Comparison of ENCODE assay signal across 8 mouse cellular contexts in genomic region chr10:62486618-62487415, GRCm38 (mm10). TPM values are rescaled to one million over a fixed set of nuclear protein-coding genes. Genes with fewer than 3 reads are reported as not detected.
DNase-seq lines count a peak whose midpoint lies in the region; ATAC-seq and TF ChIP-seq lines count a peak whose summit lies in the region.

Vps26a (minus strand) TSS chr10:62486805.

- H3K4me1 ChIP-seq in embryonic facial prominence, embryonic 14.5 days (ENCODE audit: control insufficient read depth, insufficient read depth, low read length), result peaks cover 11% of the 10 kb centered on the region; the same call in 1 of the 2 replicates
- H3K4me1 ChIP-seq in heart, adult 2 months (ENCODE audit: control insufficient read depth, insufficient read depth, low read length), result peaks cover 4% of the 10 kb centered on the region
- peaks cover 9% of the 10 kb centered on the region for H3K4me1 ChIP-seq in limb, embryonic 13.5 days
- peaks cover 10% of the 10 kb centered on the region for H3K4me1 ChIP-seq in midbrain, embryonic 16.5 days (ENCODE audit: control insufficient read depth, insufficient read depth, low read length)

- H3K9me3 ChIP-seq in embryonic facial prominence, embryonic 14.5 days (ENCODE audit: control insufficient read depth, low read length), result no peaks in the 10 kb centered on the region
- H3K9me3 ChIP-seq in limb, embryonic 13.5 days, result no peaks in the 10 kb centered on the region
- no peaks in the 10 kb centered on the region for H3K9me3 ChIP-seq in midbrain, embryonic 16.5 days (replicated peaks; ENCODE audit: control insufficient read depth, low read length, poor library complexity, severe bottlenecking)

- peaks cover 2% of the 10 kb centered on the region for H3K79me2 ChIP-seq in heart, adult 2 months (replicated peaks; ENCODE audit: control insufficient read depth, insufficient read depth, low read length)

- no peaks in the 10 kb centered on the region for H3K27me3 ChIP-seq in embryonic facial prominence, embryonic 14.5 days (replicated peaks; ENCODE audit: control insufficient read depth, insufficient read depth, low read length)
- no peaks in the 10 kb centered on the region for H3K27me3 ChIP-seq in heart, adult 2 months (ENCODE audit: control insufficient read depth, insufficient read depth, low read length)
- no peaks in the 10 kb centered on the region for H3K27me3 ChIP-seq in limb, embryonic 13.5 days
- H3K27me3 ChIP-seq in midbrain, embryonic 16.5 days (ENCODE audit: control insufficient read depth, insufficient read depth, low read depth, low read length), result no peaks in the 10 kb centered on the region

- peak; percentile 97 for DNase-seq in 3T3-L1 (ENCODE audit: low read depth, low spot score)
- peak; percentile 93 to 97 for DNase-seq in adrenal gland, postnatal 4 days (ENCODE audit: low spot score in 2 of 2)
- DNase-seq in embryonic facial prominence, embryonic 14.5 days (ENCODE audit: low spot score), result peak; percentile 99
- DNase-seq in heart, adult 2 months, result peak; percentile 99
- peak; percentile 99 to 100 for DNase-seq in kidney, adult 8-10 months
- DNase-seq in spleen, postnatal 10 days (ENCODE audit: low spot score in 2 of 2), result peak; percentile 99

- peak within 1 kb of the TSS; percentile 82 for H3K27ac ChIP-seq in embryonic facial prominence, embryonic 14.5 days (replicated peaks; ENCODE audit: low read depth, low read length)
- peak within 1 kb of the TSS; percentile 92 for H3K27ac ChIP-seq in heart, adult 2 months
- H3K27ac ChIP-seq in limb, embryonic 13.5 days, result peak within 1 kb of the TSS; percentile 44
- H3K27ac ChIP-seq in midbrain, embryonic 16.5 days (ENCODE audit: low read length), result peak within 1 kb of the TSS; percentile 77

- peak within 1 kb of the TSS; percentile 85 for H3K9ac ChIP-seq in embryonic facial prominence, embryonic 14.5 days (ENCODE audit: low read depth, low read length)
- H3K9ac ChIP-seq in heart, adult 2 months (ENCODE audit: low read depth, low read length), result peak within 1 kb of the TSS; percentile 96
- peak within 1 kb of the TSS; percentile 91 for H3K9ac ChIP-seq in limb, embryonic 13.5 days
- peak within 1 kb of the TSS; percentile 85 for H3K9ac ChIP-seq in midbrain, embryonic 16.5 days (ENCODE audit: low read depth, low read length)

- peak within 1 kb of the TSS; percentile 75 for H3K4me2 ChIP-seq in embryonic facial prominence, embryonic 14.5 days (ENCODE audit: low read depth, low read length)
- peak within 1 kb of the TSS; percentile 84 for H3K4me2 ChIP-seq in limb, embryonic 13.5 days (replicated peaks)
- H3K4me2 ChIP-seq in midbrain, embryonic 16.5 days (ENCODE audit: low read length), result peak within 1 kb of the TSS; percentile 75

- H3K36me3 ChIP-seq in embryonic facial prominence, embryonic 14.5 days (ENCODE audit: control insufficient read depth, insufficient read depth, low read length), result no peaks in the 10 kb centered on the region
- H3K36me3 ChIP-seq in heart, adult 2 months (ENCODE audit: control insufficient read depth, insufficient read depth, low read length), result peaks cover 2% of the 10 kb centered on the region; the same call in 1 of the 2 replicates
- no peaks in the 10 kb centered on the region for H3K36me3 ChIP-seq in limb, embryonic 13.5 days
- no peaks in the 10 kb centered on the region for H3K36me3 ChIP-seq in midbrain, embryonic 16.5 days (ENCODE audit: control insufficient read depth, insufficient read depth, low read length)

- no peak for TF ChIP-seq EP300 in heart, adult 2 months (IDR thresholded peaks at IDR 0.05; ENCODE audit: insufficient read depth, low read depth, low read length)

- intact Hi-C loops in heart, adult 2 months (cut with DNase I), result loop anchor here (2.0 to 5.0 kb wide), 3 partner anchors 38 to 295 kb away; partner anchors contain the start of genes 4930507D05Rik, Ddx50 and Supv3l1

- TF ChIP-seq CTCF in heart, adult 2 months (IDR thresholded peaks at IDR 0.05), result no peak

- peak; percentile 84 for ATAC-seq in embryonic facial prominence, embryonic 14.5 days (ENCODE audit: low read depth)
- ATAC-seq in limb, embryonic 13.5 days (ENCODE audit: low FRiP score, low read depth), result peak; percentile 89
- peak; percentile 90 for ATAC-seq in midbrain, embryonic 16.5 days

- TF ChIP-seq POLR2A in heart, adult 2 months (IDR thresholded peaks at IDR 0.05; ENCODE audit: insufficient read depth, low read depth, low read length), result peak; percentile 64

- WGBS in embryonic facial prominence, embryonic 14.5 days, result under 1% methylated on average over 30 of the region's 59 CpGs
- under 1% methylated on average over 59 of the region's 59 CpGs for WGBS in heart, adult 2 months
- under 1% methylated on average over 48 of the region's 59 CpGs for WGBS in limb, embryonic 13.5 days
- WGBS in midbrain, embryonic 16.5 days, result under 1% methylated on average over 40 of the region's 59 CpGs

- H3K4me3 ChIP-seq in embryonic facial prominence, embryonic 14.5 days (ENCODE audit: low read depth, low read length), result peak within 1 kb of the TSS; percentile 98
- H3K4me3 ChIP-seq in heart, adult 2 months, result peak within 1 kb of the TSS; percentile 86
- H3K4me3 ChIP-seq in limb, embryonic 13.5 days, result peak within 1 kb of the TSS; percentile 96
- peak within 1 kb of the TSS; percentile 89 for H3K4me3 ChIP-seq in midbrain, embryonic 16.5 days (ENCODE audit: low read depth, low read length)

RNA-seq across cellular contexts. Expression of gene Vps26a, which starts in this region (rescaled TPM):
- total RNA-seq in adrenal gland, postnatal 4 days (2021), result 10 to 100 TPM; 45.3 to 48.7 TPM
- 71.0 and 75.3 TPM in 2 replicates for polyA plus RNA-seq in embryonic facial prominence, embryonic 14.5 days (2014; fragmentation: Nextera tagmentation; extraction: Ambion mirVana)
- total RNA-seq in heart, adult 2 months (2021), result 10 to 100 TPM; 45.6 to 46.8 TPM
- polyA plus RNA-seq in heart, adult 2 months (2012; rRNA removed), result 21.2 and 36.0 TPM in 2 replicates
- 72.5 and 74.9 TPM in 2 replicates for polyA plus RNA-seq in limb, embryonic 13.5 days (2015; fragmentation: Nextera tagmentation; extraction: Ambion mirVana)
- 55.9 and 59.0 TPM in 2 replicates for polyA plus RNA-seq in midbrain, embryonic 16.5 days (2015; fragmentation: Nextera tagmentation; extraction: Ambion mirVana)

Comparison
In these comparisons a context has a peak if more than half of its experiments do, and no peak if none do; other contexts are left out.
1. Peak in every context shown above with its lines: DNase-seq, ATAC-seq, H3K4me3 ChIP-seq and H3K27ac ChIP-seq.